Mouse (Mus musculus): ENCODE data around the gene Pkd1.

DNA sequence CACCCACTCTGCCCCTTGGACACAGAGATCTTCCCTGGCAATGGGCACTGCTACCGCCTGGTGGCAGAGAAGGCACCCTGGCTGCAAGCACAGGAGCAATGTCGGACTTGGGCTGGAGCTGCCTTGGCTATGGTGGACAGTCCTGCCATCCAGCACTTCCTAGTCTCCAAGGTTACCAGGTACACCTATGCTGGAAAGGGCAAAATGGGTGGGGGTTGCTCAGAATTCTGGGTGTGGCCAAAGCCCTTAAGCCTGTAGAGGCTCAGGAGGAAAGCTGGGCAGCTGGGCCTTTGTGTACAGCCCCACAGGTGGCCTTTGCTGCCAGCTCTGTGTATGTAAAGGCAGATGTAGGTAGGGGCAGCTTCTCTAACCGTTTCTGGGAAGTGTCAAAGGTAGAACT lies 16.2 kb downstream of the Pkd1 start:
- TF ChIP-seq CTCF (IDR thresholded peaks at IDR 0.05; ENCODE audit: extremely low read depth, insufficient read depth, low read length) (no peak), POLR2A (IDR thresholded peaks at IDR 0.05; ENCODE audit: extremely low read depth, insufficient read depth, low read length) (no peak)

Measured in cortical plate, adult 2 months (tissue).